Mouse (Mus musculus) cortical plate, adult 2 months (tissue): Measurements from ENCODE around the gene Ftl1.

ENCODE experiments used
- CTCF ChIP-seq: fragments of 200-500 bp; IDR thresholded peaks from 2 replicates; pipeline ENCODE4 v1.5.1; 2011; ENCODE audit warnings: mild to moderate bottlenecking, control low read depth, low read length; ENCODE audit not compliant: insufficient read depth; ENCODE audit errors: extremely low read depth
- POLR2A ChIP-seq: fragments of 200-500 bp; IDR thresholded peaks from 2 replicates; pipeline ENCODE4 v1.6.1; 2011; ENCODE audit warnings: mild to moderate bottlenecking, low read length, control low read depth; ENCODE audit not compliant: insufficient read depth; ENCODE audit errors: extremely low read depth

GRCm38 (mm10) chr7:45433835-45434202 lies 25.9 kb downstream of the Ftl1 start:
- TF ChIP-seq CTCF = no peak
- no peak for TF ChIP-seq POLR2A
